Mouse (Mus musculus) monocyte, adult 59 days (primary cell): ENCODE results near the gene Hdac5. TPM values are rescaled to one million over a fixed set of nuclear protein-coding genes. Genes with fewer than 3 reads are reported as not detected.

Source experiments
- total RNA-seq, 2 experiments: library from RNA; stranded (reverse); gene quantifications; one replicate each; pipeline ENCODE4 v1.2.4; 2023

Hdac5 gene
- total RNA-seq: 100 to 1,000 TPM; 181 to 190 TPM

GRCm38 (mm10) chr11:102230006-102230741, at the start of gene Hdac5:
TSS of gene Hdac5 (minus strand) at chr11:102230166.

GRCm38 (mm10) chr11:102268520-102269244, 38.7 kb upstream of the Hdac5 start, which contains the start of gene Asb16:
TSS of gene Asb16 (plus strand) at chr11:102268743.

DNA sequence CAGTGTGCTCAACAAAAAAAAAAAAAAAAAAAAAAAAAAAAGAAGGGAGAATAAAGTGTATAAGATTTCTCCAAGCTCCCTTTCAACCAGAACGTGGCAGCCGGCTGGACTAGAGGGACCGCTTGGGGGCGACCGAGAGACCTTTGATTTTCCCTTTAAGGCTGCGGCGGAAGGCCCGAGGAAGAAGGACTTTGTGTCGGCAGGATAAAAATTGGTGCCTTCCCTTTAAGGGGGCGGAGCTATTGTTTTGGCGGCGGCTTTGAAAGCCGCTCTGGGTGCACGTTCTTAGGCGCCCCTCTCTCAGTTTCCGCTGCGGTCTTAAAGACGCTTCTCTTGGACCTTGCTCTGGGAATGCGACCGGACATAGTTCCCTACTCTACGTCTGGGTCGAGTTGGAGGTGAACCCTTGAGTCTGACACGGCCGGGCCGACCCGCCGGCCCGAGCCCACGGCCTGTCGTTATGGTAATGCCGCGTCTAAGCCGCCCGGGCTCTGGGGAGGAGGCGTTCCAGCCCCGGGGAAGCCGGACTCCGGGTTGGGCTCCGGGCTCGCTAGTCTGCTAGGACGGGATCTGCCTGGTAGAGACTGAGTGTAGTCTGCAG, 18.8 kb upstream of the Hdac5 start, which contains the start of gene BC030867:
Gene BC030867 (plus strand): TSS at position 253 of the 601 bp plus-strand sequence.

DNA sequence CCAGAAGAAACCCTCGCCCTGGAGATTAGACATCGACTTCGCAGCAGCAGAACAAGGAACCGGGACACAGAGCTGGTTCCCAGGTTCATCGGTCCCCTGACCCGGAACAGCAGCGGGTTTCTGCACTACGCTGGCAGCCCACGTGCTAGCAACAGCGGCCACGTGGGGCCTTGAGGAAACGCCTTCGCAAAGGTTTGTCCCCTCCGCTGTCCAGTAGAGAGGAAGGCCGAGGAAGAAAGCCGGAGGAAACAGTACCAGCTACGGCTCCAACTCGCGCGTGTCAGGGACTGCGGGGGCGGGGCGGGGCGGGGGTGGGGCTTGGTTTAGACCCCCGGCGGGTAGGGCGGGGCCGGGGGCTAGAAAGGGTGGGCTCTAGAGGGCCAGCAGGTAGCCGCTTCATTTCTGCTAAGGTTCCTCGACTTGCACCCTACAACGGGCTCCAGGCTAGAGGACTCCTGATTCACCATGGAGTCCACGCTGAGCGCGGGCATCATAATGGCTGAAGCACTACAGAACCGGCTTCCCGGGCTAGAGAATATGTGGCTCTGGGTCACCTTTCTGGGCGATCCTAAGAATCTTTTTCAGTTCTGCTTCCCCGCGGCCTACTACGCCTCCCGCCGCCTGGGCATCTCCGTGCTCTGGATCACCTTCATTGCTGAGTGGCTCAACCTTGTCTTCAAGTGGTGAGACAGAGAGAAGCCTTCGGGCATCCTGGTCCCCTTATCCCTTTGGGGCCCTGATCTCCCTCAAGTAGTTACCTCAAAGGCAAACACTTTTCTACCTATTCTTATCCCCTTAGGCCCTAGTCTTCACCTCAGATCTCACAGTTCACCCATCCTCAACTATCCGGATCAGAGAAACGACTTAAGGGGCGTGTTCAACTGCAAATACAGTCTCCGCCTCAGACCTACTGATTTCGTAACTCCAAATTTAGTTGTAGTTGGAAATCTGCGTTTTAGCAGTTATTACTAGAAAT, 40.2 kb downstream of the Hdac5 start, which contains the start of gene G6pc3:
Gene G6pc3 (plus strand): TSS at position 160 of the 976 bp plus-strand sequence.

GRCm38 (mm10) chr11:102184646-102185495, 45.1 kb downstream of the Hdac5 start, which contains the start of gene Lsm12:
TSS of gene Lsm12 (minus strand) at chr11:102185296.

DNA sequence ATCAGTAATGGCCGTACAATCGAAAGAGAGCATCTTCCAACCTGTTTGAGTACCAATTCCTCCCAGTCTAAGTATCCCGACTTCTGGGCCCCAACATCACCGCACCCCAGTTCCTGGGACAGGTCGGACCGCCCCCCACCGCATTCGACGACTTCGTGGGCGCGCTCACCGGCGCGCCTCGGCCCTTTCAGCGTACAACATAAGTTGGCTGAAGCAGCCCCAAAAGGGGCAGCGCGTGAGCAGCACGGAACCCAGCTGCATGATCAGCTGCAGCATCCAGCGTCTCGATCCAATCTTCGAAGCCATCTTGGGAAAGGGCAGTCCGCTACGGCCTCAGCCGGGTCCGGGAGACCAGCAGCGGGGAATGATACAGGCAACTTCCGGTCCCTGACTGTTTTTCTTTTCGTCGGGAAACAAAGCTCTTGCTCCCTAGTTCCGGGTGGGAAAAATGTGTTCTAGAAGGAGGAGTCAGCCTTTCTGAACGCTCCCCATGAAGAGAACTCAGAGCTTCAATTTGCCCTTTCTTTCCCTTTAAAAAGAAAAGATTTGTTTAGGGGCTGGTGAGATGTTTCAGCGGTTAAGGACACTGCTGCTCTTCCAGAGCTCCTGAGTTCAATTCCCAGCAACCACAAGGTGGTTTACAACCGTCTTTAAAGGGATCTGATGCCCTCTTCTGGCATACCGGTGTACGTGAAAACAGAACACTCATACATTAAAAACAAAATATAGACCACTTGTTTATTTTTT, 73.8 kb downstream of the Hdac5 start, which contains the start of gene Tmem101:
Gene Tmem101 (minus strand): TSS at position 366 of the 747 bp plus-strand sequence.

GRCm38 (mm10) chr11:102145471-102146001, 84.4 kb downstream of the Hdac5 start, which contains the start of gene Nags:
TSS of gene Nags (plus strand) at chr11:102145513.

Other genes starting within 250 kb of the Hdac5 start
- not detected for gene Cfap97d1, start 245.9 kb downstream of the Hdac5 start, total RNA-seq
- gene Dusp3, start 243.2 kb downstream of the Hdac5 start, total RNA-seq: 100 to 1,000 TPM; 133 to 134 TPM
- not detected for gene Mpp3, start 201.7 kb downstream of the Hdac5 start, total RNA-seq
- gene Cd300lg, start 188.7 kb downstream of the Hdac5 start, total RNA-seq: 10 to 100 TPM; 32.8 to 33.4 TPM
- gene Mpp2, start 141.7 kb downstream of the Hdac5 start, total RNA-seq: not detected
- not detected for gene Ppy, start 128.8 kb downstream of the Hdac5 start, total RNA-seq
- gene Pyy, start 122.3 kb downstream of the Hdac5 start, total RNA-seq: not detected
- not detected for gene Nags, start 84.7 kb downstream of the Hdac5 start, total RNA-seq
- gene Tmem101, start 73.8 kb downstream of the Hdac5 start, total RNA-seq: 10 to 100 TPM in 1 of 2 experiments, 1 to 10 TPM in 1; 8.6 to 11.6 TPM
- 10 to 100 TPM; 46.7 to 51.0 TPM for gene Lsm12, start 44.9 kb downstream of the Hdac5 start, total RNA-seq
- gene G6pc3, start 40.5 kb downstream of the Hdac5 start, total RNA-seq: 10 to 100 TPM; 29.8 to 33.5 TPM
- under 1 TPM; 0.21 to 0.47 TPM for gene BC030867, start 18.7 kb upstream of the Hdac5 start, total RNA-seq
- not detected for gene Asb16, start 38.6 kb upstream of the Hdac5 start, total RNA-seq
- 10 to 100 TPM; 41.5 to 47.0 TPM for gene Tmub2, start 54.8 kb upstream of the Hdac5 start, total RNA-seq
- 10 to 100 TPM; 56.3 to 57.2 TPM for gene Atxn7l3, start 66.5 kb upstream of the Hdac5 start, total RNA-seq
- gene Ubtf, start 89.6 kb upstream of the Hdac5 start, total RNA-seq: 100 to 1,000 TPM in 1 of 2 experiments, 10 to 100 TPM in 1; 91.7 to 103 TPM
- under 1 TPM in 1 of 2 experiments, not detected in 1; 0.24 TPM for gene Slc4a1, start 136.0 kb upstream of the Hdac5 start, total RNA-seq
- gene Rundc3a, start 163.2 kb upstream of the Hdac5 start, total RNA-seq: not detected
- 10 to 100 TPM; 59.1 to 75.0 TPM for gene Slc25a39, start 177.8 kb upstream of the Hdac5 start, total RNA-seq
- gene Grn, start 200.1 kb upstream of the Hdac5 start, total RNA-seq: 100 to 1,000 TPM; 535 to 541 TPM
- under 1 TPM in 1 of 2 experiments, not detected in 1; 0.52 TPM for gene Fam171a2, start 217.5 kb upstream of the Hdac5 start, total RNA-seq
- 1 to 10 TPM; 3.6 to 5.5 TPM for gene Itga2b, start 240.0 kb upstream of the Hdac5 start, total RNA-seq